Mouse (Mus musculus): Measurements from ENCODE around the gene Elmsan1. TPM values are rescaled to one million over a fixed set of nuclear protein-coding genes. Genes with fewer than 3 reads are reported as not detected.

The Elmsan1 gene
- total RNA-seq, 2 experiments from 2014 or later, result 30.2 to 34.8 TPM

DNA sequence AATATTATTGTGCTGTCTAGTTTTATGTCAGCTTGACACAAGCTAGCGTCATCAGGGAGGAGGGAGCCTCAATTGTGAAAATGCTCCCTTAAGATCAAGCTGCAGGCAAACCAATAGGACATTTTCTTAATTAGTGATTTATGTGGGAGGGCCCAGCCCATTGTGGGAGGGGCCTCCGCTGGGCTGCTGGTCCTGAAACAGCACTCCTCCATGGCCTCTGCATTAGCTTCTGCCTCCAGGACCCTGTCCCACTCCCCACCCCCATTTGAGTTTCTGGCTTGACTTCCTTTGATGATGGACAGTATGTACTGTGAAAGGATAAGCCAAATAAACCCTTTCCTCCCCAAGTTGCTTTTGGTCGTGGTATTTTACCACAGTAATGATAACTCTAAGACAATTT lies 111.7 kb downstream of the Elmsan1 start:
- no peak for DNase-seq (ENCODE audit: low spot score in 2 of 2)

DNA sequence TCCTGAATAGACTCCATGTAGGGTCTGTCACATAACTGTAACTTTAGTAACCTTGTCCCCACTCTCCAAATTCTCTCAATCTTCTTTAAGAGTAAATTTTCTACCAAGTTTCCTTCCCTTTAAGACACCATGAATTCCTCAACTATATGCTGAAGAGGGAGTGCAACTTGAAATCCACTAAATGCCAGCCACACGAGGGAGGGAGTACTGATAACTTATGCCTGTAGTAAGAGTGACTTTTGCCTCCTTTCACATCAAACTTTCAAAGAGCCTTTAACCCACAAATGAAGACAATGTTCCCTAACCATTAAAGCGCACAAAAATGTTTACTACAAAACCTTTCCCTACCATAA lies 117.2 kb downstream of the Elmsan1 start:
- DNase-seq (ENCODE audit: low spot score in 2 of 2), result no peak

GRCm38 (mm10) chr12:84100604-84101492 lies 117.8 kb downstream of the Elmsan1 start, which contains the start of gene Acot6:
Gene Acot6, plus strand, starts transcription at chr12:84100654.
- DNase-seq (ENCODE audit: low spot score in 2 of 2), result peak; percentile 12 to 13

- DNase-seq (ENCODE audit: low spot score in 2 of 2), result no peak
Observed at GRCm38 (mm10) chr12:84100071-84100470, 118.6 kb downstream of the Elmsan1 start.

DNA sequence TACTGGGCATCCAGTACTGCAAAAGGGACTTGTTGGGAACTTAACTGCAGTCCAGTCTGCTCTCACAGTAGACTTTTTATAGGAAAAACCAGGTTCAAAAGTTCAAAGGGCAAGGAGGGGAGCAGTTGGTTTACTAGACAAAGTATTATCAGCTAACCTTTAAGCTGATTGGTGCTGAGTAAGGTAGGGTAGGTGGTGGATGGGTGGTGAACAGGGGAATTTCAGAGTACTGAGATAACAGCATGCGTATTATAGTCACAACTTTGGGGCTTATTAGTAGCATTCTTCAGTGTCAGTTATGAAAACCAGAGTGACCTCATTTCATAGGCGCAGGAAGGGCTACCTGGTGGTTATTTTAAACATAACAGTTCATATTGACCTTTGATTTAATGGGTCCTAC lies 119.1 kb downstream of the Elmsan1 start:
- DNase-seq (ENCODE audit: low spot score in 2 of 2), result no peak

Other genes with a start within 250 kb of the Elmsan1 start
- not detected for gene Heatr4, start 234.0 kb downstream of the Elmsan1 start, total RNA-seq (2021)
- gene Acot2, start 231.0 kb downstream of the Elmsan1 start, total RNA-seq (2021), result 10 to 100 TPM; 31.3 to 32.8 TPM
- 10 to 100 TPM; 21.4 to 36.5 TPM for gene Acot1, start 209.4 kb downstream of the Elmsan1 start, total RNA-seq (2021)
- gene Acot4, start 180.5 kb downstream of the Elmsan1 start, total RNA-seq (2021), result 1 to 10 TPM; 3.7 to 6.4 TPM
- not detected for gene Gm49366, start 179.9 kb downstream of the Elmsan1 start, total RNA-seq (2021)
- gene Acot3, start 166.7 kb downstream of the Elmsan1 start, total RNA-seq (2021), result 1 to 10 TPM; 1.5 to 2.4 TPM
- under 1 TPM; 0.25 TPM for gene Acot5, start 149.6 kb downstream of the Elmsan1 start, total RNA-seq (2021)
- 1 to 10 TPM; 5.8 to 6.2 TPM for gene Acot6, start 118.2 kb downstream of the Elmsan1 start, total RNA-seq (2021)
- gene Dnal1, start 104.5 kb downstream of the Elmsan1 start, total RNA-seq (2021), result 10 to 100 TPM; 17.6 to 18.2 TPM
- gene Pnma1, start 70.4 kb downstream of the Elmsan1 start, total RNA-seq (2021), result 1 to 10 TPM in 1 of 2 experiments, under 1 TPM in 1; 0.92 to 1.0 TPM
- 10 to 100 TPM; 57.3 to 66.2 TPM for gene Ptgr2, start 66.4 kb upstream of the Elmsan1 start, total RNA-seq (2021)
- gene Zfp410, start 98.0 kb upstream of the Elmsan1 start, total RNA-seq (2021), result 10 to 100 TPM; 64.6 to 68.9 TPM
- gene Coq6, start 142.8 kb upstream of the Elmsan1 start, total RNA-seq (2021), result 10 to 100 TPM; 60.5 to 64.9 TPM
- gene Fam161b, start 143.0 kb upstream of the Elmsan1 start, total RNA-seq (2021), result 1 to 10 TPM; 2.0 to 2.7 TPM
- 10 to 100 TPM; 58.3 to 61.3 TPM for gene Entpd5, start 190.1 kb upstream of the Elmsan1 start, total RNA-seq (2021)
- 1 to 10 TPM; 3.0 to 5.1 TPM for gene Bbof1, start 190.2 kb upstream of the Elmsan1 start, total RNA-seq (2021)
- gene Rnf113a2, start 198.3 kb upstream of the Elmsan1 start, total RNA-seq (2021), result 10 to 100 TPM; 19.4 to 19.6 TPM
- gene Aldh6a1, start 232.1 kb upstream of the Elmsan1 start, total RNA-seq (2021), result 100 to 1,000 TPM in 1 of 2 experiments, 10 to 100 TPM in 1; 98.9 to 103 TPM
- 10 to 100 TPM; 11.7 to 12.9 TPM for gene Lin52, start 232.5 kb upstream of the Elmsan1 start, total RNA-seq (2021)

All from adrenal gland, postnatal 4 days (tissue).